8 mouse cellular contexts compared by ENCODE assay signal in the genomic region with DNA sequence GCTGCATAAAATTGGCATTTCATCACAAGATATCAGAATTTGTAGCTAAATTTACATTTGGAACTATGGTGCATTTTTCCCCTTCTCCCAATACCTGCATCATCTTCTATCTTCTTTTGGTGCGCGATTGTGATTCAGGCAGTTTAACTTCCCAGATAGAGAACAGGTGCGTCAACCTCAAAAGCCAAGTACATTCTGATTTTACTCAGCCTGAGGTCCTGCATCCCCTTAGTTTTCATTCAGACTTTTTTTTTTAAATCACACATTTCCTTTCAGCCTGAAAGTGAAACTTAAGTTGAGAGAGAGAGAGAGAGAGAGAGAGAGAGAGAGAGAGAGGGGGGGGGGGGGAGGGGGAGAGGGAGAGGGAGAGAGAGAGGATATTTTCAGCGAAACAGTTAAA. TPM values are rescaled to one million over a fixed set of nuclear protein-coding genes. Genes with fewer than 3 reads are reported as not detected.
DNase-seq lines count a peak whose midpoint lies in the region; ATAC-seq and TF ChIP-seq lines count a peak whose summit lies in the region.

No protein-coding gene starts in this region.

- ATAC-seq in heart, embryonic 12.5 days (ENCODE audit: insufficient number of reproducible peaks, low FRiP score): no peak
- no peak for ATAC-seq in hindbrain, embryonic 11.5 days (ENCODE audit: low FRiP score)
- ATAC-seq in megakaryocyte progenitor cell, adult 5-6 weeks (replicated peaks; ENCODE audit: poor library complexity): no peak; the same call in 1 of the 2 replicates

- peak overlapping the region; percentile 55 for H3K9ac ChIP-seq in heart, embryonic 12.5 days
- no peak overlapping the region for H3K9ac ChIP-seq in MEL (ENCODE audit: control insufficient read depth, low read depth, low read length, poor library complexity, severe bottlenecking)
- H3K9ac ChIP-seq in hindbrain, embryonic 11.5 days (ENCODE audit: low read depth, low read length): peak overlapping the region; percentile 24; the same call in 1 of the 2 replicates

- WGBS in heart, embryonic 12.5 days: 53% methylated on average over 4 of the region's 4 CpGs
- WGBS in hindbrain, embryonic 11.5 days: 60% methylated on average over 4 of the region's 4 CpGs
- WGBS in midbrain, embryonic 10.5 days: 48% methylated on average over 4 of the region's 4 CpGs

- no peak for DNase-seq in heart, postnatal 4 days
- no peak for DNase-seq in MEL (ENCODE audit: low read depth, low spot score)
- DNase-seq in hindbrain, embryonic 11.5 days (ENCODE audit: low spot score): peak; percentile 2
- DNase-seq in midbrain, embryonic 10.5 days (ENCODE audit: low spot score): no peak
- no peak for DNase-seq in cerebellum, adult 11-12 months
- no peak for DNase-seq in ovary, postnatal 36 days (ENCODE audit: low spot score)

- no peaks in the 10 kb centered on the region for H3K27me3 ChIP-seq in heart, embryonic 12.5 days (replicated peaks)
- H3K27me3 ChIP-seq in MEL (ENCODE audit: control insufficient read depth in 1 of 2, insufficient read depth in 2 of 2, low read length in 2 of 2): no peaks in the 10 kb centered on the region
- H3K27me3 ChIP-seq in hindbrain, embryonic 11.5 days (ENCODE audit: control insufficient read depth, insufficient read depth, low read length): no peaks in the 10 kb centered on the region
- H3K27me3 ChIP-seq in midbrain, embryonic 10.5 days (ENCODE audit: low read depth, poor library complexity, severe bottlenecking): no peaks in the 10 kb centered on the region

- TF ChIP-seq EP300 in MEL (IDR thresholded peaks at IDR 0.05; ENCODE audit: low read depth in 1 of 2, low read length in 2 of 2): no peak

- 0 out of 2 replicates have a peak overlapping the region, but pooled peaks have one; percentile 61 for H3K27ac ChIP-seq in heart, embryonic 12.5 days (ENCODE audit: poor library complexity, severe bottlenecking)
- H3K27ac ChIP-seq in MEL (ENCODE audit: control insufficient read depth, low read depth, low read length): no peak overlapping the region
- no peak overlapping the region for H3K27ac ChIP-seq in hindbrain, embryonic 11.5 days (ENCODE audit: low read depth, low read length)
- peak overlapping the region; percentile 75 for H3K27ac ChIP-seq in midbrain, embryonic 10.5 days (replicated peaks)

- H3K79me2 ChIP-seq in MEL (ENCODE audit: control insufficient read depth, insufficient read depth, low read length, poor library complexity): no peaks in the 10 kb centered on the region

- peak overlapping the region; percentile 50 for H3K4me3 ChIP-seq in heart, embryonic 12.5 days
- peak overlapping the region; percentile 71 to 73; a peak in 2 of 4 replicates for H3K4me3 ChIP-seq in MEL (ENCODE audit: control insufficient read depth in 1 of 2, insufficient read depth in 1 of 2, low read depth in 2 of 2, low read length in 2 of 2)
- H3K4me3 ChIP-seq in hindbrain, embryonic 11.5 days (ENCODE audit: low read depth, low read length): peak overlapping the region; percentile 23
- H3K4me3 ChIP-seq in midbrain, embryonic 10.5 days: peak overlapping the region; percentile 51

- no peaks in the 10 kb centered on the region; the same call in 1 of the 2 replicates for H3K4me1 ChIP-seq in heart, embryonic 12.5 days (replicated peaks)
- no peaks in the 10 kb centered on the region for H3K4me1 ChIP-seq in MEL (ENCODE audit: control insufficient read depth in 1 of 2, insufficient read depth in 2 of 2, low read length in 2 of 2)
- no peaks in the 10 kb centered on the region for H3K4me1 ChIP-seq in hindbrain, embryonic 11.5 days (replicated peaks; ENCODE audit: control insufficient read depth, insufficient read depth, low read length)
- H3K4me1 ChIP-seq in midbrain, embryonic 10.5 days: peaks cover 13% of the 10 kb centered on the region

- H3K4me2 ChIP-seq in heart, embryonic 12.5 days: peak overlapping the region; percentile 68
- peak overlapping the region; percentile 51 for H3K4me2 ChIP-seq in hindbrain, embryonic 11.5 days (replicated peaks; ENCODE audit: low read depth, low read length)

- no peak for TF ChIP-seq POLR2A in MEL (IDR thresholded peaks at IDR 0.05; ENCODE audit: control insufficient read depth in 1 of 2, insufficient read depth in 1 of 2, low read depth in 1 of 2, low read length in 2 of 2, poor library complexity in 1 of 2)

- no peak for TF ChIP-seq RAD21 in MEL (IDR thresholded peaks at IDR 0.05; ENCODE audit: low read depth, low read length)

- no peak for TF ChIP-seq CTCF in MEL (IDR thresholded peaks at IDR 0.05 in 2 of 3, conservative IDR thresholded peaks at IDR 0.05 in 1 of 3; ENCODE audit: control insufficient read depth in 1 of 3, insufficient read depth in 1 of 3, low read depth in 2 of 3, low read length in 3 of 3, poor library complexity in 1 of 3, severe bottlenecking in 1 of 3)

- H3K36me3 ChIP-seq in heart, embryonic 12.5 days: no peaks in the 10 kb centered on the region
- H3K36me3 ChIP-seq in MEL (ENCODE audit: control insufficient read depth in 1 of 2, insufficient read depth in 2 of 2, low read length in 2 of 2): no peaks in the 10 kb centered on the region
- no peaks in the 10 kb centered on the region for H3K36me3 ChIP-seq in hindbrain, embryonic 11.5 days (ENCODE audit: control insufficient read depth, insufficient read depth, low read length)
- H3K36me3 ChIP-seq in midbrain, embryonic 10.5 days: no peaks in the 10 kb centered on the region

- H3K9me3 ChIP-seq in heart, embryonic 12.5 days (replicated peaks): no peaks in the 10 kb centered on the region
- H3K9me3 ChIP-seq in MEL (replicated peaks; ENCODE audit: insufficient read depth, low read length): no peaks in the 10 kb centered on the region
- no peaks in the 10 kb centered on the region for H3K9me3 ChIP-seq in hindbrain, embryonic 11.5 days (ENCODE audit: control insufficient read depth, low read length)
- H3K9me3 ChIP-seq in midbrain, embryonic 10.5 days (replicated peaks): no peaks in the 10 kb centered on the region

TF ChIP-seq in MEL, 35 proteins besides CTCF, POLR2A, EP300 and RAD21:
- TF ChIP-seq MXI1 (IDR thresholded peaks at IDR 0.05; ENCODE audit: low read depth, low read length) (no peak), GATA1 (IDR thresholded peaks at IDR 0.05; ENCODE audit: low read depth, low read length) (no peak), GABPA (IDR thresholded peaks at IDR 0.05; ENCODE audit: low read depth, low read length) (no peak), JUND (IDR thresholded peaks at IDR 0.05; ENCODE audit: low read depth, low read length) (no peak), MAFK (IDR thresholded peaks at IDR 0.05; ENCODE audit: borderline replicate concordance, low read depth, low read length) (no peak), ELF1 (IDR thresholded peaks at IDR 0.05; ENCODE audit: low read depth, low read length) (no peak), HCFC1 (IDR thresholded peaks at IDR 0.05; ENCODE audit: low read depth, low read length) (no peak), USF1 (IDR thresholded peaks at IDR 0.05; ENCODE audit: low read depth, low read length) (no peak), USF2 (IDR thresholded peaks at IDR 0.05; ENCODE audit: borderline replicate concordance in 1 of 2, insufficient read depth in 1 of 2, low read depth in 1 of 2, low read length in 2 of 2) (no peak), MEF2A (IDR thresholded peaks at IDR 0.05; ENCODE audit: extremely low read depth, insufficient replicate concordance, low read depth, low read length, poor library complexity, severe bottlenecking) (no peak), MYC (IDR thresholded peaks at IDR 0.05; ENCODE audit: low read depth, low read length) (no peak), NELFE (IDR thresholded peaks at IDR 0.05; ENCODE audit: low read depth, low read length) (no peak), ZMIZ1 (IDR thresholded peaks at IDR 0.05; ENCODE audit: low read depth, low read length) (no peak), UBTF (IDR thresholded peaks at IDR 0.05; ENCODE audit: borderline replicate concordance, insufficient read depth, low read depth, low read length) (no peak), TCF12 (IDR thresholded peaks at IDR 0.05; ENCODE audit: low read depth, low read length) (no peak), RCOR1 (IDR thresholded peaks at IDR 0.05; ENCODE audit: low read depth, low read length) (no peak), ZC3H11A (IDR thresholded peaks at IDR 0.05; ENCODE audit: low read depth, low read length) (no peak)

RNA-seq across cellular contexts. Expression of a gene that starts 1.2 kb away (rescaled TPM):
- polyA plus RNA-seq in heart, embryonic 12.5 days (2016; fragmentation: Nextera tagmentation; extraction: Ambion mirVana): 2.2 and 3.8 TPM in 2 replicates
- total RNA-seq in heart, postnatal 4 days (2021): 1 to 10 TPM; 6.9 to 7.9 TPM
- not detected in 2 replicates for total RNA-seq in MEL (2012; rRNA removed)
- polyA plus RNA-seq in MEL (2012; ENCODE audit: insufficient read depth in 1 of 2, insufficient read length in 2 of 2, low read depth in 1 of 2, low replicate concordance in 2 of 2, missing spikeins in 1 of 2): under 1 TPM in 1 of 2 experiments, not detected in 1; 0.15 TPM
- 1.1 and 1.8 TPM in 2 replicates for polyA plus RNA-seq in hindbrain, embryonic 11.5 days (2014; fragmentation: Nextera tagmentation; extraction: Ambion mirVana)
- polyA plus RNA-seq in midbrain, embryonic 10.5 days (2016; fragmentation: Nextera tagmentation; extraction: Ambion mirVana): 0.91 and 1.1 TPM in 2 replicates
- total RNA-seq in megakaryocyte progenitor cell, adult 5-6 weeks (2015): 1.2 and 1.9 TPM in 2 replicates
- 0.24 and 1.6 TPM in 2 replicates for total RNA-seq in megakaryocyte progenitor cell, adult 5-6 weeks (2017)

RNA-seq across cellular contexts. Expression of a gene that starts 27.6 kb away (rescaled TPM):
- polyA plus RNA-seq in heart, embryonic 12.5 days (2016; fragmentation: Nextera tagmentation; extraction: Ambion mirVana): 5.4 TPM in 2 replicates
- 1 to 10 TPM; 6.3 to 7.7 TPM for total RNA-seq in heart, postnatal 4 days (2021)
- total RNA-seq in MEL (2012; rRNA removed): not detected in 2 replicates
- not detected for polyA plus RNA-seq in MEL (2012; ENCODE audit: insufficient read depth in 1 of 2, insufficient read length in 2 of 2, low read depth in 1 of 2, low replicate concordance in 2 of 2, missing spikeins in 1 of 2)
- 9.6 and 10.5 TPM in 2 replicates for polyA plus RNA-seq in hindbrain, embryonic 11.5 days (2014; fragmentation: Nextera tagmentation; extraction: Ambion mirVana)
- polyA plus RNA-seq in midbrain, embryonic 10.5 days (2016; fragmentation: Nextera tagmentation; extraction: Ambion mirVana): 9.0 and 9.7 TPM in 2 replicates
- total RNA-seq in megakaryocyte progenitor cell, adult 5-6 weeks (2015): 0.17 and 0.32 TPM in 2 replicates
- total RNA-seq in megakaryocyte progenitor cell, adult 5-6 weeks (2017): 0.04 and 0.07 TPM in 2 replicates

Comparison
In these comparisons a context has a peak if more than half of its experiments do, and no peak if none do; other contexts are left out.
1. H3K27ac ChIP-seq: peak in heart, embryonic 12.5 days (single experiment) and midbrain, embryonic 10.5 days (single experiment); none in MEL (single experiment) and hindbrain, embryonic 11.5 days (single experiment).
2. Peak in every context shown above with its lines, with median percentiles within 50 percentile points of each other: H3K4me3 ChIP-seq.